Mouse (Mus musculus) limb, embryonic 11.5 days (tissue): ENCODE measurements around the gene Cby1. TPM values are rescaled to one million over a fixed set of nuclear protein-coding genes. Genes with fewer than 3 reads are reported as not detected.

Experiments used
- ATAC-seq: fragments of 200-750 bp; cut with Nextera tagmentation; 2 replicates; pipeline ENCODE4 v1.8.0; 2017; ENCODE audit warnings: low read depth; ENCODE audit not compliant: insufficient number of reproducible peaks, low FRiP score, low TSS enrichment
- DNase-seq: peaks from one replicate; pipeline ENCODE4 v3.0.0-alpha.2; 2015; ENCODE audit warnings: low spot score
- H3K27ac ChIP-seq: fragments of 300-500 bp; sonication (generic); replicated peaks from 2 replicates; pipeline ENCODE4 v1.5.1; 2014; ENCODE audit warnings: low read depth, mild to moderate bottlenecking, low read length
- H3K27me3 ChIP-seq: fragments of 300-500 bp; sonication (generic); 2 replicates; pipeline ENCODE4 v1.6.1; 2014; ENCODE audit warnings: mild to moderate bottlenecking, low read length, mixed read lengths; ENCODE audit not compliant: control insufficient read depth, insufficient read depth
- H3K36me3 ChIP-seq: fragments of 300-500 bp; sonication (generic); 2 replicates; pipeline ENCODE4 v1.6.1; 2014; ENCODE audit warnings: mild to moderate bottlenecking, low read length, moderate library complexity, mixed read lengths; ENCODE audit not compliant: control insufficient read depth, insufficient read depth
- H3K4me1 ChIP-seq: fragments of 300-500 bp; sonication (generic); 2 replicates; pipeline ENCODE4 v1.6.1; 2014; ENCODE audit warnings: low read length, mixed read lengths; ENCODE audit not compliant: control insufficient read depth, insufficient read depth
- H3K4me2 ChIP-seq: fragments of 300-500 bp; sonication (generic); 2 replicates; pipeline ENCODE4 v1.6.1; 2014; ENCODE audit warnings: low read depth, mild to moderate bottlenecking, moderate library complexity; ENCODE audit not compliant: severe bottlenecking
- H3K4me3 ChIP-seq: fragments of 300-500 bp; sonication (generic); 2 replicates; pipeline ENCODE4 v1.5.1; 2014; ENCODE audit warnings: low read depth, low read length
- H3K9ac ChIP-seq: fragments of 300-500 bp; sonication (generic); 2 replicates; pipeline ENCODE4 v1.6.1; 2014; ENCODE audit warnings: mild to moderate bottlenecking, low read length
- H3K9me3 ChIP-seq: fragments of 300-500 bp; sonication (generic); 2 replicates; pipeline ENCODE4 v1.6.1; 2016; ENCODE audit warnings: low read length; ENCODE audit not compliant: control insufficient read depth
- WGBS: fragments of 180-500 bp; shearing (Covaris S2); extraction: QIAGEN DNeasy Blood & Tissue Kit; methylation state at CpG from one replicate; pipeline ENCODE4 v1.1.7; 2014; 5-methylcytosine and 5-hydroxymethylcytosine counted together
- polyA plus RNA-seq: library from polyadenylated mRNA; unstranded; fragments of >200 nt; fragmentation: Nextera tagmentation; extraction: Ambion mirVana; gene quantifications from 2 replicates; pipeline ENCODE4 v1.2.1, GENCODE M21; 2014

Cby1 gene
- polyA plus RNA-seq, 1 experiment from 2014 or later, result 64.1 TPM

- Histone ChIP-seq H3K4me3 (no peak overlapping the region), H3K4me1 (no peaks in the 10 kb centered on the region), H3K9ac (no peak overlapping the region), H3K27me3 (no peaks in the 10 kb centered on the region), H3K4me2 (no peak overlapping the region), H3K36me3 (no peaks in the 10 kb centered on the region), H3K9me3 (no peaks in the 10 kb centered on the region), H3K27ac (no peak overlapping the region)
- ATAC-seq, result no peak
- DNase-seq, result no peak
- 78% methylated on average over 12 of the region's 12 CpGs for WGBS
Measured at GRCm38 (mm10) chr15:79641135-79641817, 17.7 kb upstream of the Cby1 start.

GRCm38 (mm10) chr15:79645483-79645882 is 13.5 kb upstream of the Cby1 start:
- H3K9me3 ChIP-seq, result no peaks in the 10 kb centered on the region
- ATAC-seq (no peak), DNase-seq (no peak)
- WGBS, result 81% methylated on average over 2 of the region's 2 CpGs
- H3K4me2 ChIP-seq, result no peak overlapping the region
- no peak overlapping the region for H3K9ac ChIP-seq
- no peaks in the 10 kb centered on the region for H3K36me3 ChIP-seq
- no peaks in the 10 kb centered on the region for H3K4me1 ChIP-seq
- no peak overlapping the region for H3K27ac ChIP-seq
- no peaks in the 10 kb centered on the region for H3K27me3 ChIP-seq
- no peak overlapping the region for H3K4me3 ChIP-seq

- Histone ChIP-seq H3K4me3 (no peak overlapping the region), H3K9me3 (no peaks in the 10 kb centered on the region), H3K27ac (no peak overlapping the region), H3K36me3 (no peaks in the 10 kb centered on the region), H3K4me2 (no peak overlapping the region), H3K27me3 (no peaks in the 10 kb centered on the region), H3K9ac (no peak overlapping the region), H3K4me1 (no peaks in the 10 kb centered on the region)
- no peak for DNase-seq
- no peak for ATAC-seq
- WGBS, result 89% methylated on average over 12 of the region's 12 CpGs
Measured at GRCm38 (mm10) chr15:79648130-79648529, 10.9 kb upstream of the Cby1 start.

- ATAC-seq (no peak), DNase-seq (peak; percentile 64)
- Histone ChIP-seq H3K4me2 (no peak overlapping the region), H3K9ac (no peak overlapping the region), H3K4me3 (no peak overlapping the region), H3K27me3 (no peaks in the 10 kb centered on the region), H3K27ac (no peak overlapping the region), H3K36me3 (no peaks in the 10 kb centered on the region), H3K4me1 (no peaks in the 10 kb centered on the region), H3K9me3 (no peaks in the 10 kb centered on the region)
Measured at GRCm38 (mm10) chr15:79650569-79650968, 8.4 kb upstream of the Cby1 start.

- no peak overlapping the region for H3K4me3 ChIP-seq
- ATAC-seq, result no peak
- H3K4me1 ChIP-seq, result no peaks in the 10 kb centered on the region
- WGBS, result 72% methylated on average over 4 of the region's 4 CpGs
- no peak for DNase-seq
- no peaks in the 10 kb centered on the region for H3K27me3 ChIP-seq
- H3K4me2 ChIP-seq, result no peak overlapping the region
- no peak overlapping the region for H3K9ac ChIP-seq
- H3K9me3 ChIP-seq, result no peaks in the 10 kb centered on the region
- no peak overlapping the region for H3K27ac ChIP-seq
- no peaks in the 10 kb centered on the region; the same call in 1 of the 2 replicates for H3K36me3 ChIP-seq
Measured at GRCm38 (mm10) chr15:79651481-79651880, 7.5 kb upstream of the Cby1 start.

- no peak for DNase-seq
- WGBS, result 94% methylated on average over 14 of the region's 14 CpGs
Measured at GRCm38 (mm10) chr15:79656451-79656850, 2.5 kb upstream of the Cby1 start.

GRCm38 (mm10) chr15:79657837-79658530 is 1.0 kb upstream of the Cby1 start:
- H3K4me3 ChIP-seq, result peak overlapping the region; percentile 82
- H3K36me3 ChIP-seq, result no peaks in the 10 kb centered on the region; the same call in 1 of the 2 replicates
- peak overlapping the region; percentile 80 for H3K9ac ChIP-seq
- H3K9me3 ChIP-seq, result no peaks in the 10 kb centered on the region
- H3K4me2 ChIP-seq, result peak overlapping the region; percentile 92
- H3K4me1 ChIP-seq, result 0 out of 2 replicates have a peak, but pooled peaks cover 5% of the 10 kb centered on the region
- WGBS, result 5% methylated on average over 16 of the region's 16 CpGs
- peak; percentile 92 for DNase-seq
- no peak for ATAC-seq
- peak overlapping the region; percentile 89 for H3K27ac ChIP-seq
- no peaks in the 10 kb centered on the region for H3K27me3 ChIP-seq

More at GRCm38 (mm10) chr15:79656451-79656850, 2.5 kb upstream of the Cby1 start:
- Histone ChIP-seq H3K36me3 (no peaks in the 10 kb centered on the region; the same call in 1 of the 2 replicates), H3K4me1 (0 out of 2 replicates have a peak, but pooled peaks cover 5% of the 10 kb centered on the region), H3K27ac (no peak overlapping the region), H3K9ac (no peak overlapping the region), H3K4me2 (no peak overlapping the region), H3K4me3 (no peak overlapping the region), H3K9me3 (no peaks in the 10 kb centered on the region), H3K27me3 (no peaks in the 10 kb centered on the region)
- no peak for ATAC-seq

GRCm38 (mm10) chr15:79661852-79662251 is 2.9 kb downstream of the Cby1 start:
- no peak for ATAC-seq
- H3K9ac ChIP-seq, result no peak overlapping the region
- 0 out of 2 replicates have a peak, but pooled peaks cover 5% of the 10 kb centered on the region for H3K4me1 ChIP-seq
- WGBS, result 69% methylated on average over 4 of the region's 4 CpGs
- H3K9me3 ChIP-seq, result no peaks in the 10 kb centered on the region
- DNase-seq, result peak; percentile 62
- H3K27me3 ChIP-seq, result no peaks in the 10 kb centered on the region
- peaks cover 3% of the 10 kb centered on the region for H3K36me3 ChIP-seq
- H3K4me3 ChIP-seq, result no peak overlapping the region
- no peak overlapping the region for H3K4me2 ChIP-seq
- no peak overlapping the region for H3K27ac ChIP-seq
